Mouse (Mus musculus): ENCODE results near the gene Ptprh. TPM values are rescaled to one million over a fixed set of nuclear protein-coding genes. Genes with fewer than 3 reads are reported as not detected.

Ptprh gene
- polyA plus RNA-seq, 1 experiment from 2014 or later: not detected

GRCm38 (mm10) chr7:4513829-4514712, 89.8 kb downstream of the Ptprh start:
- Histone ChIP-seq H3K9me3 (ENCODE audit: control insufficient read depth, low read length) (no peaks in the 10 kb centered on the region), H3K9ac (ENCODE audit: low read length) (no peak overlapping the region), H3K36me3 (ENCODE audit: control insufficient read depth, insufficient read depth, low read length) (no peaks in the 10 kb centered on the region), H3K27ac (ENCODE audit: low read depth, low read length) (no peak overlapping the region), H3K4me1 (ENCODE audit: control insufficient read depth, insufficient read depth, low read length) (no peaks in the 10 kb centered on the region), H3K4me2 (ENCODE audit: low read depth) (no peak overlapping the region), H3K27me3 (ENCODE audit: control insufficient read depth, insufficient read depth, low read length) (no peaks in the 10 kb centered on the region), H3K4me3 (ENCODE audit: low read depth, low read length) (no peak overlapping the region)
- ATAC-seq (ENCODE audit: insufficient read depth, low FRiP score, low TSS enrichment) (no peak), DNase-seq (ENCODE audit: low spot score) (peak; percentile 2)
- 67% methylated on average over 6 of the region's 6 CpGs for WGBS

GRCm38 (mm10) chr7:4513236-4513635, 90.6 kb downstream of the Ptprh start:
- H3K4me3 ChIP-seq (ENCODE audit: low read depth, low read length): 0 out of 2 replicates have a peak overlapping the region, but pooled peaks have one; percentile 6
- ATAC-seq (ENCODE audit: insufficient read depth, low FRiP score, low TSS enrichment) (no peak), DNase-seq (ENCODE audit: low spot score) (peak; percentile 61)
- H3K9ac ChIP-seq (ENCODE audit: low read length): no peak overlapping the region
- H3K4me2 ChIP-seq (ENCODE audit: low read depth): no peak overlapping the region
- H3K4me1 ChIP-seq (ENCODE audit: control insufficient read depth, insufficient read depth, low read length): no peaks in the 10 kb centered on the region
- WGBS: 31% methylated on average over 13 of the region's 13 CpGs
- H3K9me3 ChIP-seq (ENCODE audit: control insufficient read depth, low read length): no peaks in the 10 kb centered on the region
- no peaks in the 10 kb centered on the region for H3K27me3 ChIP-seq (ENCODE audit: control insufficient read depth, insufficient read depth, low read length)
- no peak overlapping the region for H3K27ac ChIP-seq (ENCODE audit: low read depth, low read length)
- H3K36me3 ChIP-seq (ENCODE audit: control insufficient read depth, insufficient read depth, low read length): no peaks in the 10 kb centered on the region

- H3K27ac ChIP-seq (ENCODE audit: low read depth, low read length): no peak overlapping the region
- ATAC-seq (ENCODE audit: insufficient read depth, low FRiP score, low TSS enrichment) (no peak), DNase-seq (ENCODE audit: low spot score) (peak; percentile 4)
- no peaks in the 10 kb centered on the region for H3K9me3 ChIP-seq (ENCODE audit: control insufficient read depth, low read length)
- no peak overlapping the region for H3K4me3 ChIP-seq (ENCODE audit: low read depth, low read length)
- WGBS: 85% methylated on average over 8 of the region's 8 CpGs
- no peaks in the 10 kb centered on the region for H3K27me3 ChIP-seq (ENCODE audit: control insufficient read depth, insufficient read depth, low read length)
- no peaks in the 10 kb centered on the region for H3K4me1 ChIP-seq (ENCODE audit: control insufficient read depth, insufficient read depth, low read length)
- no peak overlapping the region for H3K4me2 ChIP-seq (ENCODE audit: low read depth)
- no peaks in the 10 kb centered on the region for H3K36me3 ChIP-seq (ENCODE audit: control insufficient read depth, insufficient read depth, low read length)
- H3K9ac ChIP-seq (ENCODE audit: low read length): no peak overlapping the region
These were observed 92.2 kb downstream of the Ptprh start for GRCm38 (mm10) chr7:4511489-4512224.

- H3K4me1 ChIP-seq (ENCODE audit: control insufficient read depth, insufficient read depth, low read length): no peaks in the 10 kb centered on the region
- DNase-seq (ENCODE audit: low spot score) (peak; percentile 78), ATAC-seq (ENCODE audit: insufficient read depth, low FRiP score, low TSS enrichment) (peak; percentile 54)
- 17% methylated on average over 24 of the region's 24 CpGs for WGBS
- H3K9me3 ChIP-seq (ENCODE audit: control insufficient read depth, low read length): no peaks in the 10 kb centered on the region
- no peaks in the 10 kb centered on the region for H3K27me3 ChIP-seq (ENCODE audit: control insufficient read depth, insufficient read depth, low read length)
- no peaks in the 10 kb centered on the region for H3K36me3 ChIP-seq (ENCODE audit: control insufficient read depth, insufficient read depth, low read length)
- no peak overlapping the region for H3K27ac ChIP-seq (ENCODE audit: low read depth, low read length)
- no peak overlapping the region for H3K4me2 ChIP-seq (ENCODE audit: low read depth)
- no peak overlapping the region for H3K4me3 ChIP-seq (ENCODE audit: low read depth, low read length)
- H3K9ac ChIP-seq (ENCODE audit: low read length): no peak overlapping the region
These were observed 93.8 kb downstream of the Ptprh start for GRCm38 (mm10) chr7:4509863-4510608.

GRCm38 (mm10) chr7:4508739-4509116, 95.1 kb downstream of the Ptprh start:
- ATAC-seq (ENCODE audit: insufficient read depth, low FRiP score, low TSS enrichment) (no peak), DNase-seq (ENCODE audit: low spot score) (peak; percentile 9)
- Histone ChIP-seq H3K27me3 (ENCODE audit: control insufficient read depth, insufficient read depth, low read length) (no peaks in the 10 kb centered on the region), H3K9me3 (ENCODE audit: control insufficient read depth, low read length) (no peaks in the 10 kb centered on the region), H3K4me3 (ENCODE audit: low read depth, low read length) (no peak overlapping the region), H3K9ac (ENCODE audit: low read length) (no peak overlapping the region), H3K4me1 (ENCODE audit: control insufficient read depth, insufficient read depth, low read length) (no peaks in the 10 kb centered on the region), H3K27ac (ENCODE audit: low read depth, low read length) (no peak overlapping the region), H3K36me3 (ENCODE audit: control insufficient read depth, insufficient read depth, low read length) (no peaks in the 10 kb centered on the region), H3K4me2 (ENCODE audit: low read depth) (no peak overlapping the region)
- WGBS: 82% methylated on average over 8 of the region's 8 CpGs

GRCm38 (mm10) chr7:4508062-4508738, 95.6 kb downstream of the Ptprh start:
- Histone ChIP-seq H3K4me2 (ENCODE audit: low read depth) (no peak overlapping the region), H3K4me1 (ENCODE audit: control insufficient read depth, insufficient read depth, low read length) (no peaks in the 10 kb centered on the region), H3K27ac (ENCODE audit: low read depth, low read length) (no peak overlapping the region), H3K9me3 (ENCODE audit: control insufficient read depth, low read length) (no peaks in the 10 kb centered on the region), H3K27me3 (ENCODE audit: control insufficient read depth, insufficient read depth, low read length) (no peaks in the 10 kb centered on the region), H3K9ac (ENCODE audit: low read length) (no peak overlapping the region), H3K4me3 (ENCODE audit: low read depth, low read length) (no peak overlapping the region), H3K36me3 (ENCODE audit: control insufficient read depth, insufficient read depth, low read length) (no peaks in the 10 kb centered on the region)
- no peak for ATAC-seq (ENCODE audit: insufficient read depth, low FRiP score, low TSS enrichment)
- WGBS: 65% methylated on average over 11 of the region's 32 CpGs
- no peak for DNase-seq (ENCODE audit: low spot score)

GRCm38 (mm10) chr7:4507220-4507619, 96.6 kb downstream of the Ptprh start:
- Histone ChIP-seq H3K27me3 (ENCODE audit: control insufficient read depth, insufficient read depth, low read length) (no peaks in the 10 kb centered on the region), H3K36me3 (ENCODE audit: control insufficient read depth, insufficient read depth, low read length) (no peaks in the 10 kb centered on the region), H3K9me3 (ENCODE audit: control insufficient read depth, low read length) (no peaks in the 10 kb centered on the region), H3K9ac (ENCODE audit: low read length) (no peak overlapping the region), H3K4me2 (ENCODE audit: low read depth) (no peak overlapping the region), H3K4me1 (ENCODE audit: control insufficient read depth, insufficient read depth, low read length) (no peaks in the 10 kb centered on the region), H3K27ac (ENCODE audit: low read depth, low read length) (no peak overlapping the region), H3K4me3 (ENCODE audit: low read depth, low read length) (no peak overlapping the region)
- no peak for DNase-seq (ENCODE audit: low spot score)
- no peak for ATAC-seq (ENCODE audit: insufficient read depth, low FRiP score, low TSS enrichment)
- 67% methylated on average over 3 of the region's 4 CpGs for WGBS
